Mouse (Mus musculus): ENCODE measurements at regions not wholly inside any gene's neighbourhood (a gene's known extent, or its start where the extent isn't known, plus 50 kb on each side); places are given as distances from the start of the nearest gene placed in this dataset.

DNA sequence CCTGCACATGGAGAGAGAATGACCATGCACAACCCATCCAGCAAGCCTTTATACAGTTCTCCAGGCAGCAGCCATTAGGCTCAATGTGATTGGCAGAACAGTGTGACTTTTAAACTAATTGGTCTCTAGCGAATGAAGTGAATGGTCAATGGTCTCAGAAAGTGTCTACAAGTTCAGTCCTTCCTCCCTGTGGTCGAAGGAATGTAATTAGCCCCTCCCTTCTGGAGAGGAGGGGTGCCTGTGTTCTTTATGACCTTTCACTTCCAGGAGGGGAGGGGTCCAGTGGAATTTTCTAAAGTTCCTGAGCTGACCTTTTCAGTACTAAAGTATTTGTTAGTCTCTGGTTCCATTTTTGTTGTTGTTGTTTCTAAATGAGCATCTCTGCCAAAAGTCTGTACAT is 112.4 kb downstream of the Car2 start:
- TF ChIP-seq ZC3H11A (IDR thresholded peaks at IDR 0.05; ENCODE audit: low read depth, low read length) (no peak), CTCF (IDR thresholded peaks at IDR 0.05 in 2 of 3, conservative IDR thresholded peaks at IDR 0.05 in 1 of 3; ENCODE audit: control insufficient read depth in 1 of 3, insufficient read depth in 1 of 3, low read depth in 2 of 3, low read length in 3 of 3, poor library complexity in 1 of 3, severe bottlenecking in 1 of 3) (no peak), JUND (IDR thresholded peaks at IDR 0.05; ENCODE audit: low read depth, low read length) (no peak)

Data from MEL (cell line).